Mouse (Mus musculus): ENCODE data around the gene Uaca. TPM values are rescaled to one million over a fixed set of nuclear protein-coding genes. Genes with fewer than 3 reads are reported as not detected.
A peak's percentile ranks its signal among the peaks of the same experiment; 100 is the strongest.
"Not testable (repeated sequence)": the region's sequence is repeated elsewhere in the genome, so short reads cannot be mapped to it uniquely, and the experiment has no call there.

Gene Uaca
- total RNA-seq, 2 experiments from 2014 or later = 49.7 to 51.1 TPM

GRCm38 (mm10) chr9:60787517-60788110 is 6.7 kb upstream of the Uaca start:
- intact Hi-C loops (cut with DNase I) = no loop called here

GRCm38 (mm10) chr9:60790282-60790681 is 4.1 kb upstream of the Uaca start:
- intact Hi-C loops (cut with DNase I) = no loop called here
- DNase-seq = no peak

More at GRCm38 (mm10) chr9:60787517-60788110, 6.7 kb upstream of the Uaca start:
- no peak for DNase-seq

DNA sequence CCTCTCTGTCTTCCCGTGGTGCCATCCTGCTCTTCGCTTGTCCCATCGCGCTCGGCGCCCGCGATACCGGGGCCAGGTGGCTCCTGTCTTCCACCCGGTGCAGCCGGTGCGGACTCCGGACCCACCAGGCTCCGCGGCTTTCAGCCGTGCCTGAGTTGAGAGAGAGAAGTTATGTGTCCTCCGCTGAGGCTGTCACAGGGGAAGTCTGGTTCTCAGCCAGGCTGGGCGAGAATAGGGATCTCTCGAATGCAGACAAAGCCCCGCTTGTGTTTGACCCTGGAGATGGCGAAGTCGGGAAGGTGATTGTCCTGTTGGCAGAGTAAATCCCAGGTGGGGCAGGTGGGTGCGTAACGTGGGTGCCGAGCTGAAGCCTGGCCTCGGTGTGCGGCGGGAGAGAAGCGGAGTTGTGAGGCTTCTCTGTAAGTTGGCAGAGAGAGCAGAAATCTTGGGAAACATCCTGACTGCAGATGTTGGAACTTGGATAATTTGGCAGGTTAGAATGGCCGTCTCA is 554 bp downstream of the Uaca start:
- intact Hi-C loops (cut with DNase I) = loop anchor here (1.0 to 2.0 kb wide), 3 partner anchors 24 to 64 kb away; no protein-coding TSS in a partner anchor
- peak; percentile 66 to 74 for DNase-seq

- DNase-seq = peak in 1 of 2 experiments; percentile 17
- intact Hi-C loops (cut with DNase I) = no loop called here
Observed at GRCm38 (mm10) chr9:60796076-60796475, 1.7 kb downstream of the Uaca start.

GRCm38 (mm10) chr9:60797126-60797525 is 2.8 kb downstream of the Uaca start:
- intact Hi-C loops (cut with DNase I) = no loop called here
- no peak for DNase-seq

DNA sequence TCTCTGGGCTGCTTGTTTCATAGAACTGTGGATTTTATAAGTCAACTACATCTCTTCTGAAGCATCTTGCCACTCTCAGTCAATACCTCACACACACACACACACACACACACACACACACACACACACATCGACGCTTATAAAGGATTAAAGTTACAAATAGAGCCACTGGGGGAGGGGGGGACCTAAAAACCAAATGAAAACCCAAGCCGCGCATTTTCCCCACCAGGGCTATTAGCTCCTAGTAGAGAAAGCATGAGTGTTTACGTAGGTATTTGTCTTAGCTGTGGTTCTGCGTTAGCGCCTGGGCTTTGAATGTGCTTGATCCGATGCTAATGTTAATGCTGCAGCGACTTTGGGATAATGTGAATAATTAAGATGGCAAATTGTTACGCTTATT is 4.7 kb downstream of the Uaca start:
- no peak for DNase-seq

GRCm38 (mm10) chr9:60800663-60801382 is 6.5 kb downstream of the Uaca start:
- intact Hi-C loops (cut with DNase I) = no loop called here
- no peak for DNase-seq

More for the DNA sequence above, 4.7 kb downstream of the Uaca start:
- intact Hi-C loops (cut with DNase I) = no loop called here

GRCm38 (mm10) chr9:60801746-60802145 is 7.4 kb downstream of the Uaca start:
- intact Hi-C loops (cut with DNase I) = no loop called here
- DNase-seq = no peak

- intact Hi-C loops (cut with DNase I) = no loop called here
- DNase-seq = no peak
Observed at GRCm38 (mm10) chr9:60802341-60802740, 8.0 kb downstream of the Uaca start.

- intact Hi-C loops (cut with DNase I) = no loop called here
- no peak for DNase-seq
Observed at GRCm38 (mm10) chr9:60806021-60806420, 11.7 kb downstream of the Uaca start.

DNA sequence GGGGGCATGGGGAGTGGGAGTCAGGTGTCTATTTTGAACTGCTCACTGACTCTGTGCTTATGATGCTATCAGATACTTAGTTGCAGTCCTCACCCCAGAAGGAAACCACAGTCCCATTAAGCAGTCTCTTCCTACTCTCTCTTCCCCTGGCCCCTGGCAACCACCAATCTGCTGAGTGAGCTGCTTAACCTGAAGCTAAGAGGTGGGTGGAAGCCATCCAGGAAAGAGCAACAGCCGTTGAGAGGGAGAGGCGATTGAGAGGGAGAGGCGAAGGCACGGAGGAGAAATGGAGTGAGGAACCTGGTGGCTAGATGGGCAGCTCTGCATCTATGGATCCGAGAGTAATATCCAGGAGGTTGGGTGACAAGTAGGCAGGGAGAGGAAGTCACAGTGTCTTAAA is 13.7 kb downstream of the Uaca start:
- no peak for DNase-seq

GRCm38 (mm10) chr9:60813139-60813880 is 19.0 kb downstream of the Uaca start:
- DNase-seq = peak; percentile 44 to 45
- intact Hi-C loops (cut with DNase I) = no loop called here

More for the DNA sequence above, 13.7 kb downstream of the Uaca start:
- intact Hi-C loops (cut with DNase I) = no loop called here

DNA sequence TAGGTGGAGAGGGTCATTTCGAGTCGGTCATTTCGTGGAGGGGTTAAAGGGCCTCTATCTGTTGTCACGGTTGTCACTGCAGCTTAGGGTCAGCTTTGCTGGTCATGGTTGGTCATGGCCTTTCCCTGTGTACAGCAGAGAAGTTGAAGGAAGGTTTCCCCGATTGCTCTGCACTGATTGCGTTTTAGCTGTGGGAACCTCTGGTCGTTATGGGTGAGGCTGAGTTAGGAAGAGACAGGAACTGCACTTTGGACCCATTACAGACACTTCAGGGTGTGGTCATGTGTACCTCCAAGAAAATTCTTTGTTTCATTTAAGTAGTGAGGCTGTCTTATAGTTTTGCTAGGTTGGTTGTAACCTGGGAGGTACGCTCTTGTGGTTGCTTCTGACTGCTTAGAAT is 21.2 kb downstream of the Uaca start:
- intact Hi-C loops (cut with DNase I) = no loop called here
- no peak for DNase-seq

GRCm38 (mm10) chr9:60817585-60817984 is 23.2 kb downstream of the Uaca start:
- no peak for DNase-seq
- intact Hi-C loops (cut with DNase I) = no loop called here

DNA sequence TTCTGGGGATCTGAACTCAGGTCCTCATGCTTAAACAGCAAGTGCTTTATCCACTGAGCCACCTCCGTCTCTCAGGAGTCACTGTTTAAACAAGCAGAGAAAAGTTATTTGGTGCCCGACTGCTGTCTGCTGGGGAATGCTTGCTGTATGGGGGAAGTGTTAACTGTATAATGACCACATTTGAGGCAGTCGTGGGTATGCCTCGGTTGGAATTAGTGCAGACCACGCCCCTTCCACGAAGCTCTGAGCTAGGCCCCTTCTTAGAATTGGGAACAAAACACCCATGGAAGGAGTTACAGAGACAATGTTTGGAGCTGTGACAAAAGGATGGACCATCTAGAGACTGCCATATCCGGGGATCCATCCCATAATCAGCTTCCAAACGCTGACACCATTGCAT is 24.2 kb downstream of the Uaca start:
- not testable (repeated sequence) for DNase-seq
- intact Hi-C loops (cut with DNase I) = loop anchor here (2.0 kb wide), 2 partner anchors 24 to 62 kb away; partner anchors contain the start of gene Uaca

DNA sequence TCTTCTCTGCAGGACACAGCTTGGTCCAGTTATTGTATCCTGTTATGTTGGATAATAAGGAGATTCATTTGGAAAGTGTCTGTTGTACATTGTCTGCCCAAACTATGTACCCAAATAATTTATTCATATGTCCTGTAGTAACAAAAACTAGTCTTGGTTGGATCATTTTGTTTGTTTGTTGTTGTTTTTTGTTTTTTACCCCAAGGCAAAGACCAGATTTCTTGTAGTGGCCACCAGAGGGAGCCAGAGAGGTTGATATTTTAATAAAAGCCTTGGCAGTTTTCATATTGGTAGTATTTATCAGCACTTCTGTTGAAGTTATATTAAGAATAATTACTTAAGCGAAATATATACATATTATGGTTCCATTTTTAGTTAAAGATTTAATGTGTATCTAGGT is 25.0 kb downstream of the Uaca start:
- intact Hi-C loops (cut with DNase I) = loop anchor here (1.0 to 2.0 kb wide), 3 partner anchors 25 to 63 kb away; partner anchors contain the start of gene Uaca
- peak in 1 of 2 experiments; percentile 55 for DNase-seq

DNA sequence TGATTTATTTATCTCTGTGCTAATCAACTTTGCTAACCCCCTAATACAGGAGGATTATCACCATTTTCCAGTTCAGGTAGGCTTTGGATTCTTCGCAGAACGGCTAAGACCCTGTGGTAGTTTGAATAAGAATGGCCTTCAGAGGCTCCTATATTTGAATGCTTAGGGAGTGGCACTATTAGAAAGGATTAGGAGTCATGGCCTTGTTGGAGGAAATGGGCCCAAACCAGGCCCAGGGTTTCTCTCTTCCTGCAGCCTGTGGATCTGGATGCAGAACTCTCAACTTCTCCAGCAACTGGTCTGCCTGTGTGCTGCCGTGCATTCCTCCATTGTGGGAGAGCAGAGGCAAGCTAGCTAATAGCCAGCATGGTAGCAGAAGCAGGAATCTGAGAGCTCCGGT is 27.2 kb downstream of the Uaca start:
- intact Hi-C loops (cut with DNase I) = no loop called here
- DNase-seq = no peak

GRCm38 (mm10) chr9:60822681-60823080 is 28.3 kb downstream of the Uaca start:
- DNase-seq = no peak
- intact Hi-C loops (cut with DNase I) = no loop called here

GRCm38 (mm10) chr9:60825506-60825905 is 31.2 kb downstream of the Uaca start:
- intact Hi-C loops (cut with DNase I) = no loop called here
- no peak for DNase-seq

GRCm38 (mm10) chr9:60826759-60827158 is 32.4 kb downstream of the Uaca start:
- intact Hi-C loops (cut with DNase I) = no loop called here
- no peak for DNase-seq

GRCm38 (mm10) chr9:60828196-60828595 is 33.9 kb downstream of the Uaca start:
- DNase-seq = no peak
- intact Hi-C loops (cut with DNase I) = no loop called here
